Mouse (Mus musculus): ENCODE measurements around the gene Tas2r105. TPM values are rescaled to one million over a fixed set of nuclear protein-coding genes. Genes with fewer than 3 reads are reported as not detected.

Tas2r105 gene
- not detected in 2 replicates for polyA plus RNA-seq (2015; fragmentation: Nextera tagmentation; extraction: Ambion mirVana)

GRCm38 (mm10) chr6:131687395-131687794 is at the start of gene Tas2r105:
Tas2r105 (minus strand) TSS chr6:131687495.
- 82% methylated on average over 1 of the region's 1 CpGs for WGBS
- Histone ChIP-seq H3K36me3 (no peaks in the 10 kb centered on the region), H3K4me1 (replicated peaks) (no peaks in the 10 kb centered on the region), H3K4me3 (replicated peaks) (no peak within 1 kb of the TSS), H3K27me3 (no peaks in the 10 kb centered on the region), H3K9me3 (peaks cover 8% of the 10 kb centered on the region; the same call in 1 of the 2 replicates), H3K27ac (no peak within 1 kb of the TSS), H3K9ac (replicated peaks) (no peak within 1 kb of the TSS), H3K4me2 (replicated peaks) (no peak within 1 kb of the TSS)
- no peak for ATAC-seq

DNA sequence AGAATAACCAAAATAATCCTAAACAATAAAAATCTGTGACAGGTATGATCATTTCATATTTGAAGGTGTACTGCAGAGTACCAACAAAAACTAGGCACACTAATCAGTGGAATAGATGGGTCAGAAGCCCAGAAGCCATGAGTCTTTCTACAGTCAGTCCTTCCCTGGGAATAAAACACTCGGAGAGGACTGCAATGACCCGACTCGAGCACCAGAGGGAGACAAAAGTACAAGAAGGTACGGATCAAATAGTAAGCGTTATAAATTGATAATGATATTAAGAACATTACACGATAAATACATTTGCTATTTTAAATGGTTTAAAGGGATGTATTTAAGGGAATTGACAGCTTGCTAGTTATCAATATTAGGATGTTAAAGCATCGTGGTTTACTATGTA is 25.5 kb upstream of the Tas2r105 start:
- Histone ChIP-seq H3K4me3 (replicated peaks) (no peak overlapping the region), H3K27ac (no peak overlapping the region), H3K9ac (replicated peaks) (no peak overlapping the region), H3K36me3 (no peaks in the 10 kb centered on the region), H3K4me2 (replicated peaks) (no peak overlapping the region), H3K9me3 (peaks cover 4% of the 10 kb centered on the region; the same call in 1 of the 2 replicates), H3K4me1 (replicated peaks) (no peaks in the 10 kb centered on the region), H3K27me3 (no peaks in the 10 kb centered on the region)
- no peak for ATAC-seq
- 51% methylated on average over 7 of the region's 7 CpGs for WGBS

DNA sequence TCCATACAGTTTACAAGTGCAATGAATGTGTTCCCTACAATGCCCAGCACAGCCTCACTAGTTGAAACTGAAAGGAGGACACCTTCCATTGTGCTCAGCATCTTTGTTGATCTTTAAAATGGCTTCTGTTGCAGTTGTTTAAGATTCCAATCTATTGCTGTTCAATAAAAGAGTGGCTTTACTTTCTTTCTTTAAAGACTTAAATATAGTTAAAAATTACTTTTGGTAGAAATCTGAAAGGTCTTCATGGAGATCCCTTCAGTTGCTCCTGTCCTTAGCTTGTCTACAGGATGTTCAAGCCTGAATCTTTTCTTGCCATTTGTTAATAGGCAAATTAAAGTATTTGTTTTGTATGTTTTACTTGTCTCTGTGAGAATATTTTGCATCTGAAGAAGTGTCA is 2.7 kb upstream of the Tas2r105 start, which contains the start of gene Tas2r114:
Gene Tas2r114, minus strand, starts transcription at position 101 of the 400 bp plus-strand sequence.
- H3K4me2 ChIP-seq (replicated peaks) = no peak within 1 kb of the TSS
- H3K4me1 ChIP-seq (replicated peaks) = no peaks in the 10 kb centered on the region
- H3K9me3 ChIP-seq = peaks cover 20% of the 10 kb centered on the region
- ATAC-seq = no peak
- no peaks in the 10 kb centered on the region for H3K27me3 ChIP-seq
- H3K4me3 ChIP-seq (replicated peaks) = no peak within 1 kb of the TSS
- no peak within 1 kb of the TSS for H3K27ac ChIP-seq
- no peak within 1 kb of the TSS for H3K9ac ChIP-seq (replicated peaks)
- no peaks in the 10 kb centered on the region for H3K36me3 ChIP-seq

DNA sequence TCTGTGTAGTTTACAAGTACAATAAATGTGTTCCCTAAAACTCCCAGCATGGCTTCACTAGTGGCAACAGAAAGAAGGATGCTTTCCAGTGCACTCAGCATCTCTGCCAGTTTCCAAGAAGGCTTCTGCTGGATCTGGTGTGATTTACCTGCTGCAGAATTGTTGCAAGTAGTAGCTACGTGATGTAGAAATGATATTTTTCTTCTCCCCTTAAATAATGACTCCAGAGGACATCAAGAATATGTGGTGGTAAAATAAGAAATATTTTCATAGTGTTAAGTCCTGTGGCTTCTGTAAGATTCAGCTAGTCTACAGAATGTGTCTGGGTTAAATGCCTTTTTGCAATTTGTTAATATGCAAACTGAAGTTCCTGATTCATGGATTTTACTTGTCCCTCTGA is 1.7 kb downstream of the Tas2r105 start, which contains the start of gene Tas2r104:
Gene Tas2r104, minus strand, starts transcription at position 101 of the 400 bp plus-strand sequence.
- Histone ChIP-seq H3K4me2 (replicated peaks) (no peak within 1 kb of the TSS), H3K36me3 (no peaks in the 10 kb centered on the region), H3K27ac (no peak within 1 kb of the TSS), H3K27me3 (no peaks in the 10 kb centered on the region), H3K4me1 (replicated peaks) (no peaks in the 10 kb centered on the region), H3K9ac (replicated peaks) (no peak within 1 kb of the TSS), H3K9me3 (no peaks in the 10 kb centered on the region), H3K4me3 (replicated peaks) (no peak within 1 kb of the TSS)
- ATAC-seq = no peak
- 78% methylated on average over 1 of the region's 1 CpGs for WGBS

DNA sequence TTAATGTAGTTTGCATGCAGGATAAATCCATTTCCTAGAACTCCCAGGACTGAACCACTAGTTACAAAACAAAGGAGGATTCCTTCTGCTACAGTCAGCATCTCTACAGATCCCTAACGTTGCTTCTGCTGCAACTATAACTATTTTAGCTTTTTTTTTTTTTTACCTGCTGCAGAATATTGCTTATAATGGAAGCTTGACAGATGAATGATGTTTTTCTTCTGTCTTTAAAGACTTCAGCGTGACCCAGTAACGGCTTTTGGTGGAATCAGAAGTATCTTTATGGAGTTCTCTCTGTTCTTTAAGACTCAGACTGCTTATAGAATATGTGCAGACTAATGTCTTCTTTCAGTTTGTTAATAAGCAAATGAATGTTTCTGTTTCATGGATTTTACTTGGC is 8.5 kb downstream of the Tas2r105 start, which contains the start of gene Tas2r106:
Gene Tas2r106, minus strand, starts transcription at position 101 of the 400 bp plus-strand sequence.
- no peak for ATAC-seq
- Histone ChIP-seq H3K4me1 (replicated peaks) (no peaks in the 10 kb centered on the region), H3K36me3 (no peaks in the 10 kb centered on the region), H3K27me3 (no peaks in the 10 kb centered on the region), H3K9ac (replicated peaks) (no peak within 1 kb of the TSS), H3K4me2 (replicated peaks) (no peak within 1 kb of the TSS), H3K27ac (no peak within 1 kb of the TSS), H3K4me3 (replicated peaks) (no peak within 1 kb of the TSS), H3K9me3 (no peaks in the 10 kb centered on the region; the same call in 1 of the 2 replicates)
- 72% methylated on average over 3 of the region's 3 CpGs for WGBS

GRCm38 (mm10) chr6:131660049-131660448 is 27.2 kb downstream of the Tas2r105 start, which contains the start of gene Tas2r107:
Tas2r107 (minus strand) TSS chr6:131660149.
- no peaks in the 10 kb centered on the region for H3K27me3 ChIP-seq

More at GRCm38 (mm10) chr6:131660049-131660448, 27.2 kb downstream of the Tas2r105 start, which contains the start of gene Tas2r107:
- H3K4me1 ChIP-seq (replicated peaks) = no peaks in the 10 kb centered on the region
- H3K4me2 ChIP-seq (replicated peaks) = no peak within 1 kb of the TSS
- no peaks in the 10 kb centered on the region for H3K36me3 ChIP-seq
- H3K4me3 ChIP-seq (replicated peaks) = no peak within 1 kb of the TSS
- H3K9me3 ChIP-seq = peaks cover 20% of the 10 kb centered on the region
- H3K9ac ChIP-seq (replicated peaks) = no peak within 1 kb of the TSS
- no peak within 1 kb of the TSS for H3K27ac ChIP-seq
- no peak for ATAC-seq

Other genes with a start within 250 kb of the Tas2r105 start
- not detected in 2 replicates for gene 5430401F13Rik, start 201.1 kb downstream of the Tas2r105 start, polyA plus RNA-seq (2015; fragmentation: Nextera tagmentation; extraction: Ambion mirVana)
- gene Gm6619, start 201.1 kb downstream of the Tas2r105 start, polyA plus RNA-seq (2015; fragmentation: Nextera tagmentation; extraction: Ambion mirVana) = not detected in 2 replicates
- not detected in 2 replicates for gene Tas2r130, start 56.6 kb downstream of the Tas2r105 start, polyA plus RNA-seq (2015; fragmentation: Nextera tagmentation; extraction: Ambion mirVana)
- not detected in 2 replicates for gene Tas2r107, start 27.3 kb downstream of the Tas2r105 start, polyA plus RNA-seq (2015; fragmentation: Nextera tagmentation; extraction: Ambion mirVana)
- gene Tas2r106, start 8.6 kb downstream of the Tas2r105 start, polyA plus RNA-seq (2015; fragmentation: Nextera tagmentation; extraction: Ambion mirVana) = not detected in 2 replicates
- not detected in 2 replicates for gene Tas2r104, start 1.8 kb downstream of the Tas2r105 start, polyA plus RNA-seq (2015; fragmentation: Nextera tagmentation; extraction: Ambion mirVana)
- gene Tas2r114, start 2.6 kb upstream of the Tas2r105 start, polyA plus RNA-seq (2015; fragmentation: Nextera tagmentation; extraction: Ambion mirVana) = not detected in 2 replicates

Data from midbrain, embryonic 13.5 days (tissue).